Mouse (Mus musculus) heart, adult 2 months (tissue): ENCODE measurements around the gene Pin1rt1.

Experiments
- CTCF ChIP-seq: fragments of 200-600 bp; IDR thresholded peaks from 2 replicates; pipeline ENCODE4 v1.8.1; 2022; ENCODE audit warnings: antibody characterized with exemption, mild to moderate bottlenecking, moderate library complexity
- POLR2A ChIP-seq: fragments of 200-500 bp; IDR thresholded peaks from 2 replicates; pipeline ENCODE4 v1.6.1; 2011; ENCODE audit warnings: mild to moderate bottlenecking, low read depth, low read length, control low read depth; ENCODE audit not compliant: insufficient read depth

DNA sequence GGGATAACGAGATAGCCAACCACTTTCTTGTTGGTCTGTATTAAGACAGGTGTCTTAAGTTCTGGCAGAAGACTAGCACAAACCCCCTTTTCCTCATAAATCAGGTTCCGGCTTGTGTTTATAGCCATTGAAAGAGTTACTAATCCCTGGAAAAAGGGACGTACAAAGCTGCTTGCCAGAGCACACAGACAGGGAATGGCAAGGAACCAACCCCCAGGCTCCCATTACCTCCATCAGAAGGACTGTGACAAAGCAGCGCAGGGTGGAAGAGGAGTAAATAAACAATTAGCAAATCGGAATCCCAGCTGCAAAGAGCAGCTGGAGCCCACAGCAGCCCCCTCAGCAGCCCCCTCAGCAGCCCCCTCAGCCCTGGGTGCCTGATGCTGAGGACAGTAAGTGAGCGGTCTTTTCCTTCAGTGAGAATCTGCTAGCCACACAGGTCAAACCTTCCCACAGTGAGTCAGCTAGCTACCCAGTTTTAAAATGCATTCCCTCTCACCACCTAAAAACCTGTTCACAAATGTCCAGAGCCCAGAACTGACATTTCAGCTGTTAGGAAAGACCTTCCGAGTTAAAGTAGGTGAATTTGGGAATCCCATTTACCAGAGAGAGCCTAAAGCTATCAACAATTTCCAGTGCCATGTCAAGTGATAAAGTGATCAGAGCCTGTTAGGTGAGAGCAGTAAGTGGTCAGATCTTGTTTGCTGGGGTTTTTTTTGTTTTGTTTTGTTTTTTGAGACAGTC lies 25.0 kb upstream of the Pin1rt1 start:
- no peak for TF ChIP-seq CTCF
- TF ChIP-seq POLR2A, result no peak
